Mouse (Mus musculus) common myeloid progenitor, adult 5-6 weeks (primary cell): ENCODE measurements at regions not wholly inside any gene's neighbourhood (a gene's known extent, or its start where the extent isn't known, plus 50 kb on each side); places are given as distances from the start of the nearest gene placed in this dataset.
"Not testable (repeated sequence)": the region's sequence is repeated elsewhere in the genome, so short reads cannot be mapped to it uniquely, and the experiment has no call there.

ENCODE experiments used
- ATAC-seq: replicated peaks from 2 replicates; pipeline ENCODE4 v1.8.0; 2016; ENCODE audit warnings: low read depth, mild to moderate bottlenecking, moderate TSS enrichment, inconsistent platforms; ENCODE audit not compliant: poor library complexity, severe bottlenecking

GRCm38 (mm10) chr2:116444163-116444562 is 378.5 kb upstream of the Meis2 start:
- no peak for ATAC-seq

- ATAC-seq: no peak
Observed at GRCm38 (mm10) chr2:116440252-116440651, 374.6 kb upstream of the Meis2 start.

- ATAC-seq: no peak
Observed at GRCm38 (mm10) chr2:116433481-116433880, 367.8 kb upstream of the Meis2 start.

GRCm38 (mm10) chr2:116424131-116424530 is 358.5 kb upstream of the Meis2 start:
- ATAC-seq: no peak

GRCm38 (mm10) chr2:116417428-116418195 is 352.0 kb upstream of the Meis2 start:
- ATAC-seq: no peak

GRCm38 (mm10) chr2:116415742-116416141 is 350.1 kb upstream of the Meis2 start:
- no peak for ATAC-seq

- ATAC-seq: no peak
Observed at GRCm38 (mm10) chr2:116402113-116402512, 336.5 kb upstream of the Meis2 start.

GRCm38 (mm10) chr2:116399966-116400365 is 334.3 kb upstream of the Meis2 start:
- ATAC-seq: no peak

GRCm38 (mm10) chr2:116368811-116369210 is 303.2 kb upstream of the Meis2 start:
- no peak for ATAC-seq

GRCm38 (mm10) chr2:116364136-116364535 is 298.5 kb upstream of the Meis2 start:
- no peak for ATAC-seq

GRCm38 (mm10) chr2:116358145-116358544 is 292.5 kb upstream of the Meis2 start:
- no peak for ATAC-seq

GRCm38 (mm10) chr2:116348530-116348914 is 282.9 kb upstream of the Meis2 start:
- ATAC-seq: no peak

GRCm38 (mm10) chr2:116347827-116348529 is 282.3 kb upstream of the Meis2 start:
- no peak for ATAC-seq

GRCm38 (mm10) chr2:116331801-116332200 is 266.2 kb upstream of the Meis2 start:
- ATAC-seq: no peak

GRCm38 (mm10) chr2:116322039-116322770 is 256.6 kb upstream of the Meis2 start:
- ATAC-seq: no peak

GRCm38 (mm10) chr2:116299551-116299950 is 233.9 kb upstream of the Meis2 start:
- no peak for ATAC-seq

- no peak for ATAC-seq
Observed at GRCm38 (mm10) chr2:116289886-116290285, 224.2 kb upstream of the Meis2 start.

GRCm38 (mm10) chr2:116243191-116243590 is 177.6 kb upstream of the Meis2 start:
- ATAC-seq: not testable (repeated sequence)

- ATAC-seq: no peak
Observed at GRCm38 (mm10) chr2:116236731-116237130, 171.1 kb upstream of the Meis2 start.

GRCm38 (mm10) chr2:116232793-116233192 is 167.2 kb upstream of the Meis2 start:
- ATAC-seq: no peak

GRCm38 (mm10) chr2:116216418-116216817 is 150.8 kb upstream of the Meis2 start:
- peak; percentile 60; the same call in 1 of the 2 replicates for ATAC-seq
